Mouse (Mus musculus) heart, adult 2 months (tissue): Measurements from ENCODE around the gene Rpl36al.

Experiments used
- CTCF ChIP-seq: fragments of 200-600 bp; IDR thresholded peaks from 2 replicates; pipeline ENCODE4 v1.8.1; 2022; ENCODE audit warnings: antibody characterized with exemption, mild to moderate bottlenecking, moderate library complexity
- POLR2A ChIP-seq: fragments of 200-500 bp; IDR thresholded peaks from 2 replicates; pipeline ENCODE4 v1.6.1; 2011; ENCODE audit warnings: mild to moderate bottlenecking, low read depth, low read length, control low read depth; ENCODE audit not compliant: insufficient read depth

GRCm38 (mm10) chr12:69155923-69156322 is 28.0 kb downstream of the Rpl36al start:
- TF ChIP-seq POLR2A (no peak), CTCF (no peak)
